Mouse (Mus musculus): Measurements from ENCODE around the gene Fbf1.
"Not testable (repeated sequence)": the region's sequence is repeated elsewhere in the genome, so short reads cannot be mapped to it uniquely, and the experiment has no call there.

Fbf1 gene

DNA sequence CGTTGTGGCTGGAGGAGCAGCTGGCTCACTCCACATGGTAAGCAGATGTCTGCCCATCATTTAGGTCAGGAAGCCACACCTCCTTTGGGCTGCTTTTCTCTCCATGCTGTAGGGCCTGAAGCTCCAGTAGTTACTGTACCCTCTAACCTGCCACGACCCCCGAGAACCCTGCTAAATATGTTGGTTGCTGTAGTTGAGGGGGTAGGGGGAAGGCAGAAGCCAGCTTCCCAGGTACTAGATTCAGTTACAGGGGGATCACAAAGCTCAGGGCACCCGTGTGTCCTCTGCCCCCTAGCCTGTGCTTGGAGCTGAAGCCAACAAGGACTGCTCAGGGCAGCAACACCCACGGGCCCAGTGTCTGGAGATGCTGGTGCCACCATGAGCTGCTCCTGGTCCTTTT, 34.5 kb downstream of the Fbf1 start:
- no peak for DNase-seq (ENCODE audit: low spot score)

DNA sequence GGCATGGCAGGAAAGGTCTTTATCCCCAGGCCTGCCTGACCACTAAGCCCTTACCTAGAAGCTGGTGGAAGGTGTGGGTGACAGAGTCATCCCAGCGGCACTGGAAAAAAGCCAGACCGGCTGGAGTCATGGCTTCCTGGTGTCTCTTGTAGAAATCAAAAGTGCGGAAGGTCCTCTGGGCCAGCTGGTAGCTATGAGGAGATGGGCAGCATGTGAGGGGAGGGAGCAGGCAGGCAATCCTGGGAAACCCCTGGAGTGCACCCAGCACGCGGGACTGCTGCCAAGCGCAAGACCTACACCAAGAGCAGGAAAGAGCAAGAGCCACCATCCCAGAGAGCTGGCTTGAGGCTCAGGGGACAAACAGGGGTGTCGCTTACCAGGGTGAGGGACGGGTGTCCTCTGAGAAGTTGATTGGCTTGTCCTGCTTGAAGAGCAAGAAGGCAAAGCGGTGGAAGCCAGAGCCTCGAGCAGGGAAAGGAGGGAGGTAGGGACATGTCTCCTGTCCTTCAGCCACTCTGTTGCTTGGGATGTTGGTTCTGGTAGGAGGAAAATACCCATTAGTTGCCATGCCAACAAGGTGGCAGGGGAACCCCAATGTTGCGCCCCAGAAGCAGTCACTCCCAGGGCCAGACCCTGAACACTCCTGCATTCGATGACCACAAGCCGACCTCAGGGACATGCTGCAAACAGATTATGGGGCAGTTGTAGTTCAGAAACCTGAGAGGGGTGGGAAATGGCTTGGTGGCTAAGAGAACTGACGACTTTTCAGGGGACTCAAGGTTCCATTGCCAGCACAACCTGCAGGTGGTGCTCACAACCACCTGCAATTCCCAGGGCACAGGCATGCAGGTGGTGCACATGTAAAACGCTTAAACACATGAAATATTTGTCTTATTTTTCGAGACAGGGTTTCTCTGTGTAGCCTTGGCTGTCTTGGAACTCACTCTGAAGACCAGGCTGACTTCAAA, 35.3 kb downstream of the Fbf1 start:
- DNase-seq (ENCODE audit: low spot score): no peak

DNA sequence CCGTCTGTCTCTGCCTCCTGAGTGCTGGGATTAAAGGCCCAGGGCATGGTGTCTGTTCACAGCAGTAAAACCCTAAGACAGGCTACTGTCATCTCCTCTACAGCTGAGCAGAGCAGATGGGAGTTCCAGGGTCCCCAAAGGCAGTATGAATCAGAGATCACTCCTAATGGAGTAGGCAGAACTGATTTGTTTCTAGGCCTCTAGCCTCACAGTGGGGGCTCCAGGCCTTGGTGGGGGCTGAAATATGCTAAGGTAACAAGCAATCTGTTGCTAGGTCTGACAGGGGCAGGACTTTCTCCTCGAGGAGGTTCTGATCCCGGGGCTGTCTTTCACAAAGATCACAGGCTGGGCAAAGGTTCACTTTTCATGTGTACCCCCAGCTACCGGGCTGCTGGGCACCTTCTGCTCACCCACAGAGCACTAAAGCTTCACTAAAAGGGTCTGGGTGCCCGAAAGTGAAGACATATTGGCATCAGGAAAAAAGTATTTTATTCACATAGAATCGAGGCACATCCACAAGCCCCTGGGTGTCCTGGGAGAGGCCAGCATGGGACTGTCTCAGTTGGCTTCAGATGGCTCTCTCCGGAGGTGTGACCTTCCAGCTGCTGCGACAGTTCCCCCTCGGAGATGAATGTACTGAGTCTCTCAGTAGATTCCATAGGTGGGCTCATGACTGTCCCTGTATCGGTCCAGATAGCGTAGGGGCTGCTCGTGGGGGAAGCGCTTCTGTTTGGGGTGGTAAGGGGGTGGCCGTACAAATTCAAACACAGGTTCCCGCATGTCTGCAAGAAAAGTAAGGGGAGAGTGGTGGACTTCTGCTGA, 36.4 kb downstream of the Fbf1 start:
- DNase-seq (ENCODE audit: low spot score): peak; percentile 26

DNA sequence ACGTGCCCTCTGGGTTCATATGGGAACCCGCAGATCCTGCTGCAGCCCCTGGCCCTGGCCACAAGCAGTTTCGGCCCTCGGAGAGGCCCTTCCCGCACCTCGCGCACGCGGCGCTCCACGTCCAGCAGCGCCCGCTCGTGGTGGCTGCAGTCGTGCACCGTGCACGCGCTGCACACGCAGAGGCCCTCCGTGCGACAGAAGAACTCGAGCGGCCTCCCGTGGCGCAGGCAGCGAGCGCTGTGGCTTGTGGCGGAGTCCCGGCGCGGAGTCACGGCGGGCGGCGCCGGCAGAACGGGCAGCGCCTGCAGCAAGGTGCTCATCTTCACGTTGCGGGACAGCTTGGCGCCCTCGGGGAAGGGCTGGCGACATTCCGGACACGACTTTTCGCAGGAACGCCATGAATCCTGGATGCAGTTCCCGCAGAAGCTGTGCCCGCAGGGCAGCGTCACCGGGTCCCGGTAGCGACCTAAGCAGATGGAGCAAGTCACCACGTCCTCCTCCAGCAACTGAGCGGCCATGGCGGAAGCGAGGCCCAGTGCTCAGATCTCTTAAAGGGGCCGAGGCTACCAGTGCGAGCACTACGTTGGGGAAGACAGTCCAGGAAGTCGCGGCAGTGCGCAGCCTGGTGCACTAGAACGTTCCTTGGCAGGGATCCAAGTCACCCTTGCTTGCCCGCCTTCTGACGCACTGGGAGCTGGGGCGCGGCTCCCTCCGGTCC, 37.3 kb downstream of the Fbf1 start, which contains the start of gene Trim65:
Gene Trim65, minus strand, starts transcription at position 641 of the 718 bp plus-strand sequence.
- DNase-seq (ENCODE audit: low spot score): peak; percentile 86

DNA sequence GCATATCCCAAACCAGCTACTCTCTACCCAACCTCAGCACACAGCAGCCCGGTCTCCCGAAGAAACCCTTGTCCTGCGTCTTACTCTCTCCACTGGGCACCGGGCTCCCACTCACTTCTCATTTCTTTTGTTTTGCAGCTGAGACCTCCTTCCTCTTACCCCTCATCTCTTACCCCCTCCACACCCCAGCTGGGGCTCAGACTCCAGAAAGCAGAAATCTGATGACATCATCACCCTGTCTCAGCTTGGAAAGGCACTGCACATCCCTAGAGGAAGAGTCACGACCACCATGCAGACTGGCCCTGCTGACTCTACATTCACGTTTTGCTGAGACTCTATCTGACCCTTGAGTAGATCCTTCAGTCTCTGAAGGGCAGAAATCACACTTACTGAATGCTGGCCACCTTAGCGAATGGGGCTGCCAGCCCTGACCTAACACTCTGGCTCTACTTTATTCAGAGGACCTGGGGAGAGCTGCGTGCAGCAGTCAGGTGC, 37.9 kb downstream of the Fbf1 start:
- peak; percentile 25 for DNase-seq (ENCODE audit: low spot score)

DNA sequence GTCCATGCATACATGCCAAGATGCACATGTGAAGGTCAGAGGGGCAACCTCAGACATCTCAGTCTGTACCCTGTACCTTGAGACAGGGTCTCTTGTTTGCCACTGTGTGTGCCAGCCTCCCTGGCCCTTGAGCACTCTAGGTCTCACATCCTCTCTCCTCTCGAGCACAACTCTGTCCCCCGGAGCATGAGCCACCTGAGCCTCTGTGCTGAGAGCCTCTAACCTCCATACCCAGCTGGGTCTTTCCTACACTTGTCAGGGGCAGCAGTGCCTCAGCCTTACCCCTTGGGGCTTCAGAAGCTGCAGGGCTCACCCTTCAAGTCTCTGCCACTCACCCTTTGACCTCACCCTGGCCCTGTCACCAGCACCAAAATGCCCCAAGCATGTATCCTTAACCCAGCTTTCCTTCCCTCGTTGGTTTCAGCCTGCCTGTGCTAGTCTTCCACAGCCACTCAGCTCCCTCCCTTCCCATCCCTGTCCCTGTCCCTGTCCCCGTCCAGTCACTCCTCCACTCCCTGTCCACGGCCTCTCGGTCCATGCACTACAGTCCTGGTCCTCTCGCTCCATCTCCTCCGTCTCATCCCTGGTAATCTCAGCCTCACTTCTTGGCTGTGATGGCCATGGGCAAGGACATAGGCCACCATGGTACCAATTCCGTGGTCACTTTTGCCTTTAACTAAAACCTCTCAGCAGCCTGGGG, 38.7 kb downstream of the Fbf1 start:
- DNase-seq (ENCODE audit: low spot score): no peak

DNA sequence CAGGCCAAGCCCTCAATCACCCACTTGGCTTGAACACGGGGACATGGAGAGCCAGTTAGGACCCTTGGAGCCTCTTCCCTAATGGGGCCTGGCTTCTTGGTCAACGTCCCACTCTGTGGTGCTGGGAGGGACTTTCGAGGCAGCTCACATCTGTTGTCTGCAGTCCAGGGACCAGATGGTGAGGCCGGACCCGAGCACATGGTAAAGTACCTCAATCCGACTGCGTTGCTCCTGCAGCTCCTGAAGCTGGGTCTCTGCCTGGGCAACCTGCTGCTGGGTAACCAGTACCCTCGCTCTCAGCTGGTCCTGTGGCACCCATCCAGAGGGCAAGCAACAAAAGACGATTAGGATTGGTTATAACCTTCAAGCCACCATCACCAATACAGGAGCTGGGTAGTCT, 40.0 kb downstream of the Fbf1 start:
- no peak for DNase-seq (ENCODE audit: low spot score)

DNA sequence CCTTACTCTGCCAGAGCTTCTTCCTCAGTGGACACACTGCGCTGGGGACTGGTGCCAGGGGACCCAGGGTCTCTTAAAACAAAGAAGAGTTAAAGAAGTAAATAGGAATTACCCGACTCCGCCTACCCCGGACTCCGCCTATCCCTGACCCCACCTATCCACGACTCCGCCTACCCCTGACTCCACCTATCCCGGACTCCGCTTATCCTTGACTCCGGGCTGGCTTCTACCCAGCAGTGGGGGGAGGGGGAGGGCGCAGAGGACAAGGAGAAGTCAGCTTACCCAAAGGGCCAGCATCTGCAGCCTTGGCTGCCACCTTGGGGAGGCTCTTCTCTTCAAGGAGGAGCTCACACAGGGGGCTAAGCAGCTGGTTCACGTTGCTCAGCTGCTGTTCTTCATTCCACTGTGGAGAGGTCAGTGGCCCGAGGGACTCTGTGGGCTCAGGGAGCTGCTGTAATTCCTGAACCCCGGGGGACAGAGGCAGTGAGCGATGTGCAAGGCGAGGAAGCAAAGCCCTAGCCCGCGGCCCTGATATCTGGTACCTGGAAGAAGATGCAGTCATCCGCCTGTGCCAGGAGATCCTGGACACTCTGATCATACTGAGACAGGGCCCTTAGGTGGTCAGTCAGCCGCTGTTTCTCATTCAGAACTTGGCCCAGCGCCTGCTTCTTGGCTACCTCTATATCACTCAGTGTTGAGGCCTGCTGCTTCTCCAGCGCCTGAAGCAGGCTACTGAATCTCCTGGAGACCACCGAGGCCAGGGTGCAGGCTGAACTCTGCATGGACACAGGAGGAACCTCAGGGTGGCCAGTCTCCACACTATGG, 40.6 kb downstream of the Fbf1 start, which contains the start of gene Trim47:
Gene Trim47, minus strand, starts transcription at position 55 of the 825 bp plus-strand sequence.
- DNase-seq (ENCODE audit: low spot score): no peak

DNA sequence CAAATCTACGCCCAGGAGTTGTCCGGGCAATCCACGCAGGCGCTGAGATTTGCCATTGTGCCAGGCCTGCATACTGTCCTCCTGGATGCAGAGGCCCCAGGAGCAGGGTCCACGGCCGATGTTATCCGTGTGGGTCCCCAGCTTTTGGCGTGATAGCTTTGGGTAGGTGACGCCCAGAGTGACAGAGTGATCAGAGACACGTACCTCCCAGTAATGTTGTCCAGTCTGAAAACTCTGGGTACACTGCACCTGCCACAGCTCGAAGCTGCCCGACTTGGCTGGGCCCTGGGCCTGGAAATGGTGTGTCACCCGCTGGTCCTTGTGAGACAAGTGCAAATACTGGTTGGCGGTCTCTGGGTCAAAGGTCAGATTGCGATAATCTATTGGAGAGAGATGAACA, 41.7 kb downstream of the Fbf1 start:
- no peak for DNase-seq (ENCODE audit: low spot score)

DNA sequence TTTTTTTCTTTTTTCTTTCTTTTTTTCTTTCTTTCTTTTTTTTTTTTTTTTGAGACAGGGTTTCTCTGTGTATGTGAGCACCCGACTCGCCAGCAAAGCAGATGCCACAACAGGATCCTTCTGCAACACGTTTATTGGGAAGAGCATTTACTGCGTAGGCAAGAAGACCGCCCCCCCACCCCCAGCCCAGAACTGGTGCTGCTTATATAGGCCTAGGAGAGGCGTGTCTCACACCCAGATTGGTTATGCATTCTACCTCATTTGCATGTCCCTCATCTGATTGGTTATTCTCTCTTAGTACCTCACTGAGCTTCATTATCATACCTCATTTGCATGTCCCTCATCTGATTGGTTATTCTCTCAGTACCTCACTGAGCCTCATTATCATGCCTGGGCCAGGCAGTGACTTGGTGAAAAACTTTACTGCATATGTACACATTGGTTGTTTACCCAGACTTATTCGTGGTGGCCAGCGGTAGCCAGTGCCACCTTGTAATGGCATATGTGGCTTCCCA, 46.2 kb downstream of the Fbf1 start:
- DNase-seq (ENCODE audit: low spot score): not testable (repeated sequence)

DNA sequence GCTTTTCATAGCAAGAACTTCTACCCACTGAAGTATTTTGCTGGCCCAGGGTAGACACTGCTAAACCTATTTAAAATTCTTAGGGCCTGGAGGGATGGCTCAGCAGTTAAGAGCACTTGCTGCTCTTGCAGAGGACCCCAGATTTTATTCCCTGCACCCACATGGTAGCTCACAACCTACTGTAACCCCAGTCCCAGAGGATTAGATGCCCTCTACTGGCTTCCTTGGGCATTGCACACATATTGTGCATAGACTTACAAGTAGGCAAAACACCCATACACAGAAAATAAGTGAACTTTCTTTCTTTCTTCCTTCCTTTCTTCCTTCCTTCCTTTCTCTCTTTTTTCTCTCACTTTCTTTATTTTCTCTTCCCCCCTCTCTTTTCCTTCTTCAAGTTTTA, 50.1 kb downstream of the Fbf1 start:
- no peak for DNase-seq (ENCODE audit: low spot score)

DNA sequence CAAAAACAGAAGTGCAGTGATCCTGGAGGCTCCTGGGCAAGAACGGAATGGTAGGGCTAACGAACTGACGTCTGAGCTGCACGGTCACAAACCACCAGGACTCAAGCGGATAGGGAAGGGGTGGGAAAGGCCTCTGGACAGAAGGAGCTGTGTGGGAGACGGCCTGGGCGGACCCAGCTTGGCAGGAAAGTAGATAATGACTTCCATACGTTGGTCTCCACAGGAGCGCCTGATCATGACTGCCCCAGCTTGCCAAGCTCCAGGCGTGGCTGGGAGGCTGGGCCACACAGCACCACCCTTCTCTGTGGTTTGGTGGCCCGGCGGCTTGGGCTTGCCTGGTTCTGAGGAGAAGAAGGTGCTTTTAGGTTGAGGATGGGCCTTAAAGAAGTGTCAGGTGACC, 50.7 kb downstream of the Fbf1 start:
- DNase-seq (ENCODE audit: low spot score): no peak

DNA sequence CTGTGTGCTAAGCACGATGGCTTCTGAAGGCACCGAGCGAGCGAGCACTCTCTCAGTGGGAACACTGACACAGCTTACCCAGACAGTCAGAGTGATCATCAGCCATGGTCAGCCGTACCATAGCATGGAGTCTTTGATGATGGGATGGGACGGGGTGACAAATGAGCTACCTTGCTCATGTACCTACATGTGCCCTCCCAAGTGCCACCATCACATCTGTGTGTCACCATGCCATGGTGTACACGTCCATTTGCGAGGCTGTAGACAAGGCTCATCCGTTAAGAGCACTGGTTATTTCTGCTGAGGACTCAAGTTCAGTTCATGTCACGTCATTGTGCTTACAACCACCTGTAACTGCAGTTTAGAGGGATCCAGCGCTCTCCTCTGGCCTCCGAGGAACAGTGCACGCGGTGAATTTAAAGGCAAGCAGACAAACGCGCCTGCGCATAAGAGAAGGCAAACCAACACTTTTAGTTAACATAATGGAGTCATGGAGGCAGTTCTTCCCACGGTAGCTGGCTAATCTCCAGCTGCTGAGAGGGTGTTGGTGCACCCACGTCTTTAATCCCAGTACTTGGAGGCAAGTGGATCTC, 56.3 kb downstream of the Fbf1 start:
- DNase-seq (ENCODE audit: low spot score): no peak

DNA sequence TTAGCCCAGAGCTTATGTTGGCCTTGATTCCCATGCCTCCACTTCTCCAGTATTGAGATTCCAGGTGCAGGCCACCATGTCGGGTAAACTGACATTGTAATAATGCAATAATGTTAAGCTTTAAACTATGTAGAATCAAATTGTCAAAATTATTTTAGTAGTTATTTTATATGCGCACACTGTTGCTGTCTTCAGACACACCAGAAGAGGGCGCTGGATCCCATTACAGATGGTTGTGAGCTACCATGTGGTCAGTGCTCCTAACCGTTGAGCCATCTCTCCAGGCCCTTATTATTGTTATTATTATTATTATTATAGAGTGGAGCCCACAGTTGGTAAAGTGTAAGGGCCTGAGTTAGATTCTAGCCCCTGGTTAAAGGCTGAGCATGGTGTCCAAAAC, 56.9 kb downstream of the Fbf1 start:
- DNase-seq (ENCODE audit: low spot score): no peak

DNA sequence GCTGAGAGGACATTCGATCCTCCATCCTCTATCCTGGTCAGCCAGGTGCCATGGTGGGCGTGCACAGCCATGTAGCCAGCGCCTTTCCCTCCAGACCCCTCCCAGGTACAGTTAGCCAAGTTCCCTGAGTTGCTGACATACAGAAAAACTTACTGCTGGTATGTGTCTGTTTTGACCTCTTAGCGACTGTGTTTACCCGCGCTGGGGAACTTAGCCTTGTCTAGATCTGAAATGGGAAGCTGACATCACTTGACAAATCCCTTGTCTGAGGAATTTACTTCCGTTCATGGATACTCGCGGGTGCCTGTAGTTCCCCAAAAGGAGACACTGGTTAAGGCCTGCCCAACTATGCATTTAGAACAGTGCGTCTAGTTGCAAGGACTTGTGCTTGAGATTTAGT, 57.4 kb downstream of the Fbf1 start:
- peak; percentile 52 for DNase-seq (ENCODE audit: low spot score)

DNA sequence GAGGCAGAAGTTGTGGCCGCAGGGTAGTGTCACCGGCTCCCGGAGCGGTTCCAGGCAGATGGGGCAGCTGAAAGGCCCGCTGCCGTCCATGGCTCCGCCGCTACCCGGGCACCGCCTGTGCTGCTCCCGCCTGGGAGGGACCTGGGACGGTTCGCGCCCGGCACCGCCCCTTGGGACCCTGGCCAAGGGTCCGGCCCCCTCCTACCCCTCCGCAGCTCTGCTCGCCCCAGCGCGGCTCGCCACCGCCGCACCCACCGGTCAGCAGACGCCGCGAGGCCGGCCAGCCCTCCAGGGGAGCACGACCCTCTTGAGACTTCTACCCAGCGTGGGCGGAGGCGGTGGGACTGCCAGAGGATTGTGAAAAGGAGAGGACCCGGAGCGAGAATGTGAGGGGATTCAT, 57.8 kb downstream of the Fbf1 start:
- peak; percentile 77 for DNase-seq (ENCODE audit: low spot score)

DNA sequence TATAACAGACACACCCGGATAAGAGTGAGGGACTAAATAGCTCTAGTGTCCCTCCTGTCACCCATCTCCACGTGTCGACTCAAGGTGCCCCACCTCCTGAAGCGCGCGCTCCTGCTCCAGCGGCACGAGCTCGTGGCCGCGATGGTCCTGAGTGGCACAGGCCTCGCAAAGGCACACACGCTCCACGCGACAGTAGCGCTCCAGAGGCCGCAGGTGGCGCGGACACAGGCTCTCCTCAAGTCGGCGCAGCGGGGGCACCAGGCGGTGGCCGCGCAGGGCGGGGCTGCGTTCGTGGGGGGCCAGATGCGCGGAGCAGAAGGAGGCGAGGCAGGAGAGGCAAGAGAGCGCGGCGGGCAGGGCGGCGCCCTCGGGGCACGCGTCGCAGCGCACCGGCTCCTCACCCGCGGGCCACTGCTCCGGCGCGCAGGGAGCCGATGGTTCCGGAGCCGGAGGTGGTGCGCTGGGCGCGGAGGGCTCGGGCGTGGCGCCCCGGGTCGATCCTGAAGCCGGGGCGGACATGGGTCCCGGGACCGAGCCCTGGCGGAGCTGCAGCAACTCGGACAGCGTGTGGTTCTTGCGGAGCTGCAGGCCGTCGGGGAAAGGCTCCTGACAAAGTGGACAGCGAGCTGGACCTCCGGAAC, 58.4 kb downstream of the Fbf1 start:
- DNase-seq (ENCODE audit: low spot score): no peak

DNA sequence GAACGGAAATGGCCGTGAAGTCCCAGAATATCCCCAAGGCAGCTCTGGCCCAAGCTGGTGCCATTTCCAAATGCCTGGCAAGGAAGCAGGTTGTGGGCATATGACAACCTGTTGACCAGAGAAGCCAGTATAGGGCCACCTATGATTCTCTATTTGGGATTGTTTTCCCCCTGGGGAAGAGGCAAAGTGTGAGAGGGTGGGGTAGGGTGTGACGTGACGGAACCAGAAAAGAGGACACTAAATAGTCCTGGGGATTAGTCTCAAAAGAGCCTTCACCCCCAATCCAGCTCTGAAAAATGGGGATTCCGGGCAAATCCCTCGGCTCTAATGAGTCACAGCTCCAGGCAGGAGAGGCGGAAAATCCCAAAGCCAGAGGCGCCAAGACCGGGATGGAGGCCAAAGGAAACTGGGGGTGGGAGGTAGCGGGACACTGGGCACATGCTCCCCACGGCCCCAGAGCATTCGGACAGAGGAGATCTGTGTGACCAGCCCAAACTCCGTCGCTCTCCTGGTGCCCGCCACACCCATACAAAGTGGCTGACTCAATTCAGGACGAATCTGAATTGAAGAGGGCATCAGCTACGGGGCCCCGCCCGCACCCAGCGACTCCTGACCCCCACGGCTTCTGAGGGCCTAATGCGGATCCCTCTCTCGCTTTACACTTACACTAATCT, 59.4 kb downstream of the Fbf1 start:
- DNase-seq (ENCODE audit: low spot score): peak; percentile 92

DNA sequence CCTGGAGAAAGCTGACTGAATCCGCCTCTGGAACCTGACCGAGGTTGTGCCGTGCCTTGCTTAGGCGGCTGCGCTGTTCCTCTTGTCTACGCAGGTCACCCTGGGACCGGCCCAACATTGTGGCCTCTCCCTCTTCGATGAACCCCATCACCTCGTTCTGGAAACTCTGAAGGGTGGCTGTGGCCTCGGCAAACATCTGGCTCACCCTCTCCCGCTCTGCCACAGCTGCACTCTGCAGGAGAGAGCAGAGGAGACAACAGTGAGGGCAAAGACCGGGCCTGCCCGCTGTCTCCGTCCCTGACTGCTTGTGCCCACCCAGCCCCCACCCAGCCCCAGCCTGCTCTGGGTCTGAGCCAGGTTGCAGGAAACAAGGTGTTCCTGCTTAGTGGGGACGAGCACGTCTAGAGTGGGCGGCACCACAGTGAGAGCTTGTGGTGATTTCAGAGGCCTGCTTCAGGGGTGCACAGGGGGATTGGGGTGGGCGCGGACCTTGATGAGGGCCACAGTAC, 60.1 kb downstream of the Fbf1 start:
- DNase-seq (ENCODE audit: low spot score): no peak
